Mouse (Mus musculus): ENCODE results near the gene Galp.
"Not testable (repeated sequence)": the region's sequence is repeated elsewhere in the genome, so short reads cannot be mapped to it uniquely, and the experiment has no call there.

Gene Galp

DNA sequence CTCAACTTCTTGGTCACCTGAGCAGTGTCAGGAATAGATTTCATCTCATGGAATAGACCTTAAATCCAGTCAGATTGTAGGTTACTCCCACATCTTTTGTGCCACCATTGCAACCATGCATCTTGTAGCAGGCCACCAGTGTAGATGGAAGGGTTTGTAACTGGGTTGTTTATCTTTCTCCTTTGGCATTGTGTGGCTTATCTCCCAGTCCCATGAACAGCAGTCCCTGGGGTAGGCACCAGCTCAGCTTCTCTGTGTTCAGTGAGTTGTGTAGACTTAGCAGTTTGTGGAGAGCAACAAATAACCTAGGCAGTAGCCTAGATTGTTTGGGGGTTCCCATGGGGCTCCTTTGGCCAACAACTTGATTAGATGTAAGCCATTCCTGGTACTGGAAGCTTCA lies 14.0 kb upstream of the Galp start:
- DNase-seq: no peak

DNA sequence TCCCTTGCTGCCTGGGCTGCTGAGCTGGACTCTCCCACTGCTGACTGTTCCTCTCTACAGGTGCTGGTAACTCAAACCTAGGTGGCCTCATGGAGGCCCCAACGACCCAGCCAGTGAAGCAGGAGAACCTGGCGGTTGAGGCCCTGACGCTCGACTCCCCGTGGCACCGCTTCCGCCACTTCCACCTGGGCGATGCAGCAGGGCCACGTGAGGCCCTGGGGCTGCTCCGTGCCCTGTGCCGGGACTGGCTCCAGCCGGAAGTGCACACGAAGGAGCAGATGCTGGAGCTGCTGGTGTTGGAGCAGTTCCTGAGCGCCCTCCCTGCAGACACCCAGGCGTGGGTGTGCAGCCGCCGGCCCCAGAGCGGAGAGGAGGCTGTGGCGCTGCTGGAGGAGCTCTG lies 13.1 kb upstream of the Galp start:
- peak; percentile 21 for DNase-seq

DNA sequence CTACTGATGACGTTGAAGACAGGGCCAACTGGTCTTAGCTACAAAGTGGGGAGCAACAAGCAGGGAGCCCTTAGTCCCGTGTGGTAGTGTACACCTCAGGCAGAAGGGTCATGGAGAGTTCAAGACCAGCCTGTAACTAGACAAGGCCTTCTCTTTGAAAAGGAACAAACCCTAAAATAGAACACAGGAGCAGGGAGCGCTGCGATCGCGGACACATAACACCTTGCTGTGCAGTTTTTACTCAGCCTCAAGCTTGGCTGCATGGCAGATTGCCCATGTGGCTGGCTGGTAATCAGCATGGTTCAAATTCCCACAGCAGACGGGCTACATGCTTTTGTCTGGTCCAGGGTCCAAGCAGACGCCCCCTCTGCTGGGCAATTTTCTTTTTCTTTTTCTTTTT lies 12.4 kb upstream of the Galp start:
- peak; percentile 63 for DNase-seq

DNA sequence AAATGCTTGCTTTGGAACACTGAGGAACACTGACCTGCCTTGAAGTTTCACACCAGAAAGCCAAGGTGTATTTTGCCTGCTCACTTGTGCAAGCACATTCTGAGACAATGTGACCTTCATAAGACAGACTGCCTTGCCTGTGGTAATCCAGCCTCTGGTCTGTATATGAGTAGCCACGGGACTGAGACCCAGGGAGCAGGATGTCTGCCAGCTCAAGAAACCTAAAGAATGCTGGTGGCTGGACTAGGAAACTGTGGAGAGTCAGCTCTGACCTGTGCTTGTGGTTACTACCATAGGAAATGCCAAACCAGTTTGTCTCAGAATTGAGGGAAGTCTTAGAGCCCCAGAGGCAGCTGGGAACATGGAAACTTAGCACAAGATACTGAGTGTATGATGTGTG lies 11.5 kb upstream of the Galp start:
- DNase-seq: no peak

DNA sequence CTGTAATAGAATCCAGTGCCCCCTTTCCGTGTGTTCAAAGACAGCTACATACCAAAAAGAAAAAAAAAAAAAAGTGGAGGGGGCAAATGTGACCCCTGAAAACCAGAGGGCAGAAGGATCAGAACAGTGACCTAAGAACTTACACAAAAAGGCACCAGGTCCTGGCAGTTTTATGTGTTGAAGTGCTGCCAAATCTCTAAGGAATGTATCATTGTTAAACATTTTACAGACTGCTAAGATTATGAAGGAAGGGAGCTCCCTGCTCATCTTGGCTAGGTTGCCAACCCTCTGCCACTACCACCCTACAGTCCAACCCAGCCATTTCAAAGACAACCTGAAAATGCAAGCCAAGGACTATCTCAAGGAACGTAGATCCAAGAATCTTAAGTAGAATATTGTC lies 10.7 kb upstream of the Galp start:
- DNase-seq: no peak

DNA sequence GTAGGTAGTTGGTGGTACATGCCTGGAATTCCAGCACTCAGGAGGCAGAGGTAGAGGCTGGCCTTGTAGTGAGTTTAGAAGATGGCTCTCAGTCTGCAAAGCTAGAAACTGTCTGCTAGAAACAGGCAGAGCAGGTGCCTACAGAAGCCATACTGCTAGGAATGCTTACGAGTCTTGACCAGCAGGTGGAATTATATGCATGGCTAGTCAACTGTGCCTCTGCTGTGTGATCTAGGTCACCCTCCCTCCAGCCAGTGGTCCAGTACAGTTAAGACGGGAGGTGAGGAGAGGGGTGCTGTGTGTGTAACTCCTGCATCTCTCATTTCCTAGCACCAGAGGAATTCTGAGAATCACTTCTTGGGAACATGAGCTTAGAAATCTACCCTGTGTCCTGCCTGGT lies 10.1 kb upstream of the Galp start:
- DNase-seq: no peak

DNA sequence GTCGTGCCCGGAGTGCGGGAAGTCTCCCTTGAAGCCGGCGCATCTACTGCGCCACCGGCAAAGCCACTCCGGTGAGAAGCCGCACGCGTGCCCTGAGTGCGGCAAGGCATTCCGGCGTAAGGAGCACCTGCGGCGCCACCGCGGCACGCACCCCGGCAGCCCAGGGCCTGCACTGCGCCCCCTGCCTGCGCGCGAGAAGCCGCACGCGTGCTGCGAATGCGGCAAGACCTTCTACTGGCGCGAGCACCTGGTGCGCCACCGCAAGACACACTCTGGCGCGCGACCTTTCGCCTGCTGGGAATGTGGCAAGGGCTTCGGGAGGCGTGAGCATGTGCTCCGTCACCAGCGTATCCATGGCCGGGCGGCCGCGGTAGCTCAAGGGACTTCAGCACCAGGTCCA lies 7.3 kb upstream of the Galp start:
- DNase-seq: no peak

DNA sequence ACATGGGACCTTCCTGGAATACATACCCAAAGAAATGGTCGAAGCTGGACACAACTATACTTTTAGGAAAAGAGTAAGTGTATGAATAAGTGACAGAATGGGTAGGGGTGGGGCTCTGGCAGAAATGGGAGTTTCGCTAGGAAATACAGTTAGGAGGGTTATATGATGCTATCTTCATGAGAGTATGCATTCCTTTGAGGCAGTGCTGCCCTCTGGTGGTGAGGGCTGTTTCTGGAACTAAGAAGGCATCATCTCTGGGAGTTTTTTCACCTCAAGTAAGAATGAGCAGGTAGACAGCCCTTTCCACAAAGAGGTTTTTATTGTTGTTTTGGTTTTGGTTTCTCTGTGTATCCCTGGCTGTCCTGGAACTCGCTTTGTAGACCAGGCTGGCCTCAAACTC lies 5.5 kb upstream of the Galp start:
- DNase-seq: peak; percentile 92

DNA sequence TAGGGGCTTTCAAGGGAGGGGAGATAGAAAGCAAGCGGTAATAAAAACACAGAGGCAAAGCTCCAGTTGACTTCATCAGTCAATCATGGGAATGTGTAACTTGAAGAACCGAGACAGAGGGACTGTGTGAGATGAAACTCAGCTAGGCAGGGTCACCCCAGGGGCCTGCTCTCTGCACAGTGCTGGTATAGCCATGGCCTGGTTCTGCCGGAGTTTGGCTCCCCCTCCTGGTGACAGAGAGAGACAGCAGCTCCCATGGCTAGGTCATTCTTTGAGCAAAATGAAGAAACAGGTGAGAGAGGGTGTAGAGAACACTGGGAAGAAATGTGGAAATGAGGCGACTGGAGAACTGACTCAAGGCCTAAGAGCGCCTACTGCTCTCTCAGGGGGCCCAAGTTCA lies 2.8 kb upstream of the Galp start:
- peak; percentile 79 for DNase-seq

DNA sequence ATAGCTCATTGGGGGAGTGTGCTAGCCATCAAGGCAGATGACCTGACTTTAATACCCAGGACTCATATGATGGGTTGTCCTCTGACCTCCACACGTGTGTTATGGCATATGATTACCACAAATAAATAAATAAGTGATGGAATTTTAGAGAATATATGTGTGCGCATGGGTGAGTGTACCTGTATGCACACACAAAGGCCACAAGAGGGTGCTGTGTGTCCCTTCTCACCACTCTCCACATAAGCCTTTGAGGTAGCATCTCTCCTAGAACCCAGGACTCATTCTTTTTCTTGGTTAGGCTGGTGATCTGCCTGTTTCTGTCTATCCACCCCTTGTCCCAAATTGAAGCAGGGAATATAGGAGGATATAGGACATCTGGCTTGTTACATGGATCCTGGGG lies 1.1 kb upstream of the Galp start:
- no peak for DNase-seq

DNA sequence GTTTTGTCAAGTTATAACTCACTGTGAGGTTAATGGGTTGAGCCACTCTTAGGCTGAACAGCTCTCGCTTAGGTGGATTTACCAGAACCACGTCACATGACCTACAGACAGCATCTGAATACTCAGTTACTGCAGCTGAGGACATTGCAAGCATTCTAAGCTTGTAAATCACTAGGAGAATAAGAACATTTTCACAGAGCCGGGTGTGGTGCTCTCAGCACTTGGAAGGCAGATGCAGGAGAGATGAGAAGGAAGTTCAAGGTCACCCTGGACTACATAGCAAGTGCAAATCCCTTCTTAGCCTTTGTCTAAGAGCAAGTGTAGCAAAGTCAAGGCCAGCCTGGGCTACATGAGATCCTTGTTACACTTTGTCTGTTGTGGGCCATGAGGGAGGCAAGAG lies 7.3 kb downstream of the Galp start:
- no peak for DNase-seq

DNA sequence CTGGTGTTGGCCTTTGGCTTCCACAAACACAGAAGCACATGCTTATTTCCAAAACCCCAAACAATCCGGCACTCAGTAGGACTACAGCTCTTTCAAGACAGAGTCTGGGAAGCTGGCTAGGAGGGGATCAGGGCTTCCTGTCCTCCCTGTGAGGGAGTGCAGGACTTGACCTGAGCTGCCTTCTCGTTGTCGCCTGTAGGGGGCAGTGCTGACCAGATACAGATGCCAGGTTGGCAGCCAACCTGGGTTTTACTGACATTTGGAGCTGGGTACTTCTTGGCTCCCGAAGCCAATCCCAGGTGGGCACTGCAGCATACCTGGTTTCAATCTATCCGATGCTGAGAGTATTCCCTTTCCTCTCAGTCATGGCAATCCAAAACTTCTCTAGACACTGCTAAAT lies 16.3 kb downstream of the Galp start:
- DNase-seq: peak; percentile 34

DNA sequence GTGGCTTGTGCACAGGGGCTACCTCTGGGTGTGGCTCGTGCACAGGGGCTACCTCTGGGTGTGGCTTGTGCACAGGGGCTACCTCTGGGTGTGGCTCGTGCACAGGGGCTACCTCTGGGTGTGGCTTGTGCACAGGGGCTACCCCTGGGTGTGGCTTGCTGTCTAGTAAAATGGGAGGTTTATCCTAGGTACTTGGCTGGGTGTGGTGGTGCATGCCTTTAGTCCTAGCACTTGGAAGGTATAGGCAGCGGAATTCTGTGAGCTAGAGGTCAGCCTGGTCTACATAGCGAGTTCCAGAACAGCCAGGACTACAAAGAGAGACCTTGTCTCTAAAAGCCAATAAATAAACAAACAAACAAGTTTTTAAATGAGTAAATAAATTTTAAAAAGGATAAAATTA lies 17.8 kb downstream of the Galp start:
- not testable (repeated sequence) for DNase-seq

DNA sequence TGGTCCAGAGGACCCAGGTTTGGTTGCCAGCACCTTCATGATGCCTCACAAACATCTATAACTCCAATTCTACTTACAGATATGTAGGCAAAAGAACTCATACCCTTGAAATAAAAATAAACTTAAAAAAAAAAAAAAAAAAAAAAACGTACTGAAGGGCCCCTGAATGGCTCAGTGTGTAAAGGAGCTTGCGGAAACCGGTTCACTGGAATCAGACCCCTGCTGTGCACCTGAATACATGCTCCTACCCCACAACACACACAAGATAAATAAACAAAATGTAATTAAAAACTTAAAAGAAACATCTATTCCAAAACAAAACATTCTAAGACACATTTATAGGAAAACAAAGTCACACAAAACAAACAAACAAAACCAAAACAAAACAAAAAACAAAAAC lies 23.3 kb downstream of the Galp start:
- no peak for DNase-seq

DNA sequence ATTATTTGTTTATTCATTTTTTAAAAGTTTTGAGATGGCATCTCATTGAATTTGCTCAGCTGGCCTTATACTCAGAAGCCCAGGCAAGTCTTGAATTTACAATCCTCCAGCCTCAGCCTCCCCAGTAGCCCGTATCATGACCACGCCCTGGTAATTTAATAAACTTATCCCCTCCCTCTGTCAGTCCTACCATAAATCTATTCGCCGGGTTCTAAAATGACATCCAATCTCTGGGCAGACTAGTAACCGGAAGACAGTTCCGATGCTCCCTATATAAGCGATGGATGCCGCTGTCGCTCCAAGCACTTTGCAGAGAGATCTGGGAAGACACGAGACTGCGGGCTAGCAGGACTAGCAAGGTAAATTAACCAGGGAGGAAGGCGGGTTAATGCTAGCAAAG lies 25.1 kb downstream of the Galp start, which contains the start of gene Zscan5b:
TSS of gene Zscan5b (plus strand) at position 301 of the 400 bp plus-strand sequence.
- no peak for DNase-seq

DNA sequence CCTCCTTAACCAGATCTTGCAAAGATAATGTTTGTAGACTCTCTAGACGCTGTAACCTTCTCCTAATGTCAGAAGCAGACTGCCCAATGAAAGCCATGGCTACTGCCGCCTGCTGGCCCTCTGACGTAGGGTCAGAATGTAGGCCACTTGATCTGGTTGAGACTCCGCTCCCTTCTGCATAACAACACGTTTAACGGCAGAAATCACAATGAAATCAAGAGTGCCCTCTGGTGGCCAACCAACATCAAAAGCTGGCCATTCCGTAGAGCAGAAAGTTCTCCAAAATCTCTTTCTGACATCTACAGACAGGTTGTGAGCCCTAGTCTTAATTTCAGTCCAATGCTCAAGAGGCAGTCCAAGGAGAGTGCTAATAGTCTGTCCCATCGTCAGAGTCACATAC lies 31.6 kb downstream of the Galp start:
- peak; percentile 13 for DNase-seq

DNA sequence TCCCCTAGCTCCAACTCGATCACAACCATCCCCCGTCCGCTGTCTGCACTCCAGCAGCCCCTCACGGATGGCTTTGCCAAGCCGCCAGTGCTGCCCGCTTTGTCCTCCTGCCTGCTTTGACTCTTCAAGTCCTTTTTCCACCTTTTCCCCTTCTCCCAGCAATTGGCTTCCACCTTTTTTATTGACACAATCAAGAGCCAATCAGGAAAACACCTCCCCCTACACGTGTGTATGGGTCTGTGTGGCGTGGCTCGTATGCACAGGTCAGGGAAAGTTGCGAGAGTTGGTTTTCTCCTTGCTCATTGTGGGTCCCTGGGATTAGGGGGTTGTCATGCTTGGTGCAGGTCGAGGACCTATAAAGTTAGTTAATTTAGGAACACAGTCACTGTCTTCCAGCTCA lies 42.9 kb downstream of the Galp start:
- DNase-seq: no peak

DNA sequence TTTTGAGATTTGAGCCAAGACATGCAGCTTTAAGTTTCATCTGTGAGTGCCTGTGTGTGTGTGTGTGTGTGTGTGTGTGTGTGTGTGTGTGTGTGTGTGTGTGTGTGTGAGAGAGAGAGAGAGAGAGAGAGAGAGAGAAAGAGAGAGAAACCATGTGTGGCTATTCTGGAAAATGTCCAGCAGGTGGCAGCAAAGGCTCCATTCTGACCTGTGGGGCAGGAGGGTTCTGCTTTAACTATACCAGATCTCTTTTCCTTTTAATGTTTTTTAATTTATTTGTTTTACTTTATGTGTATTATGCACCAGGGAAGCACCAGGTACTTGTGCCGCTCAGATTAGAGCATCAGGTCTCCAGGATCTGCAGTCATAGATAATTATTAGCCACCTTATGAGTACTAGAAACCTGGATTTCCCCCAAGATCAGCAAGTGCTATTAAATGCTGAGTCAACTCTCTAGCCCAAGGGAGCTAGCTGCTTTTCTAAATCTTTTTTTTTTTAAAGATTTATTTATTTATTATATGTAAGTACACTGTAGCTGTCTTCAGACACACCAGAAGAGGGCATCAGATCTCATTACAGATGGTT lies 44.0 kb downstream of the Galp start:
- DNase-seq: peak; percentile 59

DNA sequence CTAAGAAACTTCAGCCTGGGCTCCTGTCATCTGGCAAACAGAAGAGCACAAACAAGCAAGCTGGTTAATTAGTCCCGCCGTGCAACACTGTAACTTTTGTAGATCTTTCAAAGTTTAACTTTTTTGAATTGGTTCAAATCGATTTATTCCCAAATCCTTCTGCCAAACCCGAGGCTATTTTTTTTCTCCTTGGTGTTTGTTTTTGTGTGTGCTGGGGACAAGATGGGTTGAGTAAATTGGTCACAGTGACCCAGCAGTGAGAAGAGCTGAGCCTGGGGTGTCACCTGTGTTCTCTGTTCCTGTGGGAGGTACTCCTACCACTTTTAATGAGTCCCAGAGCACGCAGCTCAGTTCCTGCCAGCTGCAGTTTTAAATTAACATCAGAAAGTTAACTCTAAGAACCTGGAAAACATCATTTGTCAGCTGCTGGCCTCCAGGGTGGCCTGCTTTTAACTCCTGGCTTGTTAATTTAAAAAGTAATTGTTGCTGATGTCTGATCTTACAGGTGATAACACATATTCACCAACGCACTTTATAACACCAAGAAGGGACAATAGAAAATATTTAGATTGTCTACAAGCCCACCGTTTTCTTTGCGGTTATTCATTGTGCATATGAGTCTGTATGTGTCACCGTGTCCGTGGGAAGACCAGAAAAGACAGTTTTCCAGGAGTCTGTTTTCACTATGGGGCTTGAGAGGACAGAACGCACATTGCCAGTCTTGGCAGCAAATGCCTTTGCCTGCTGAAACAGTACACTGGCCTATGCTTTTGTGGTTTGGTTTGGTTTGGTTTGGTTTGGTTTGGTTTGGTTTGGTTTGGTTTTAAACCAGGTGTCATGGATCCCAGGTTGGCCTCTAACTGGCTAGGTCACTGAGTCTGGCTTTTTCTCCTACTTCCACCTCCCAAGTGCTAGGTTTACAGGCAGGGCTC lies 47.7 kb downstream of the Galp start:
- DNase-seq: no peak

DNA sequence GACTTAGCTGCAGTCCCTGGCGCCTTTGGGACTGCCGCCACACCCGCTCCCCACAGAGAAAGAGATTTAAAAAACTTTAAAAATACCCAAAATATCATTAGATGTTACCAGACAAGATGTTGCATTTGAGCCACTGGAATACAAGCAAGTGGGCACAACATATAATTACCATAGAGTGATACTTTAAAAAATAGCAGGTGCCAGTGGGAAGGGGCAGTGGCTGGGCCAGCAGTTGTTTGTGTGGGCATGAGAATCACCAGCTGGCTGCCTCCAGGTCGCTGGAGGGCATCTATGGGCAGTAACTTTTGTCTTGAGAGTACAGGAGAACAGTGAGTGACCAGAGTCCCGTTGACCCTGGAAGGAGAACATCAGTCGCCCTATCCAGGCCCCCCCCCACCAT lies 55.5 kb downstream of the Galp start, which contains the start of gene Epp13:
TSS of gene Epp13 (plus strand) at position 301 of the 400 bp plus-strand sequence.
- DNase-seq: no peak

DNA sequence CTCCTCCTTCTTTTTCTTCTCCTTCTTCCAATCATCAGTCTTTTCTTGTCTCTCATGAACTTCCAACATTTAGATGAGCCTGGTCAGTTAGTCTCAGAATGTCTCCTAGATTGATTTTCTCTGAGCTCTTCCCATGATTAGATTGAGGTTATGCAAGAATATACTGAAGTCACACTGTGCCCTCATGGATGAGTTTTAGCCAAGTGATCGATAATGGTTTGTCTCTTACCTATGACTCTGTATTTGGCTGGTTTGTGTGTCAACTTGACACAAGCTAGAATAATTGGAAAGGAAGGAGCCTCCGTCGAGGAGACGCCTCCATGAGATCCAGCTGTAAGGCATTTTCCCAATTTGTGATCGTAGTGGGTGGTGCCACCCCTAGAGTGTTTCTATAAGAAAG lies 57.6 kb downstream of the Galp start:
- no peak for DNase-seq

DNA sequence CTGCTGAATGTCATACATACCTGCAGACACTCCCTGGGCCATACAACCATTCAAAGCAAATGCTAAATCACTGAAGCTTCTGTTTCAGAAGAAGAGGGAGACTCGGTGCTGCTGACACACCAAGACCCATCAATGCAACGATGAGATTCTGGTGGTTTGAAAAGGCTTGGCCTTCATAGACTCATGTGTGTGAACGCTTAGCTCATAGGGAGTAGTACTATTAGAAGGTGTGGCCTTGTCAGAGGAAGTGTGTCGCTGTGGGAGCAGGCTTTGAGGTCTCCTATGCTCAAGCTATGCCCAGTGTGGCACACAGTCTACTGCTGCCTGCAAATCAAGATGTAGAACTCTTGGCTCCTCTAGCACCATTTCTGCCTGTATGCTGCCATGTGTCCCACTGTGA lies 60.5 kb downstream of the Galp start:
- DNase-seq: no peak

DNA sequence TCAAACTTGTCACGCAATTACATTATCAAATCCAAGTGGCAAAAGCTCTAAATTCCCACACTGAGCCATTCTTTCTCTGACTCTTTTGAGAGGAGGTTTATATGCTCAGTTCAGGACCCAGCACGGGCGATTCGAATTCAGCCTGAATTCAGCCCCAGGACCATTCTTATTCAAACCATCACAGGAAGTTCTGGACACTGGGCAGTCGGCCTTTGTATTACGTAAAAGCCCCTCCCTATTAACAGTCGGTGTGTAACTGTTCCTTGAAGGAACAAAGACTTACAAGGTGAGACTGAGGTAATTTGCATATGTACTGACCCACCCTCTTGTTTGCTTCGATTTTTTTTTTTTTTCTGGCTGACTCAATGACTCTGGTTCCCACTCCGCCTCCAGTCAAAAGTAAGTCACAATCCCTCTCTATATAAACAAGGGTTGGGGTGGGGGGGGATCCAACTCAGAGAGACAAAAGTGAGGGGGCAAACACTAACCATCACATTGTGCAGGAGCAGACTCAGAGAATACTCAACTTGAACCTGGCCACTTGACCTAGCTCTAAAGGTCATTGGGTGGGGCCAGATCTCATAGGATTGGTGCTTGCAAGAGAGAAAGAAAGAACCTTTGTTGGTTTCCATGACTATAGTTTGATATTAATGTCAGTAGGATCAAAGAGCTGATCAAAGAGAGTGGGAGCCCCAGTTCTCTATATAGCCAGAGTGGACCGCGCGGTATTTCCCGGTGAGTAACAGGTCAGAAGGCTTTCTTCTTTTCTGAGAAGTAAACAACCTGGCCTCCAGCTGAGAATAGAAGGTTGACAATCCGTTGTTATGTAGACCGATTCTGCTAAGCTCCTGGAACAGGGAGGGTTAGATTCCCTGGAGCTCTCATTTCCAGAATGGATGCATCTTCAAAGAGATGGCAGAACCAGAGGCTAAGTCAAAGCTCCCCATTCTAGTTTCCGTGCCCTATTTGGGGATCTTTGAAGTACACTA lies 61.6 kb downstream of the Galp start:
- DNase-seq: no peak
